Mouse (Mus musculus) neural tube, embryonic 14.5 days (tissue): Measurements from ENCODE around the gene Gm44502. TPM values are rescaled to one million over a fixed set of nuclear protein-coding genes. Genes with fewer than 3 reads are reported as not detected.

ENCODE experiments used
- ATAC-seq: fragments of 200-750 bp; cut with Nextera tagmentation; 2 replicates; pipeline ENCODE4 v1.8.0; 2017; ENCODE audit warnings: low read depth, mild to moderate bottlenecking, moderate TSS enrichment, moderate library complexity
- H3K27ac ChIP-seq: fragments of 300-500 bp; sonication (generic); 2 replicates; pipeline ENCODE4 v1.5.1; 2014; ENCODE audit warnings: low read depth, mild to moderate bottlenecking, control low read depth, low read length, moderate library complexity, mixed read lengths
- H3K27me3 ChIP-seq: fragments of 300-500 bp; sonication (generic); 2 replicates; pipeline ENCODE4 v1.6.1; 2014; ENCODE audit warnings: low read length; ENCODE audit not compliant: control insufficient read depth, insufficient read depth
- H3K36me3 ChIP-seq: fragments of 300-500 bp; sonication (generic); 2 replicates; pipeline ENCODE4 v1.6.1; 2014; ENCODE audit warnings: low read length, mixed read lengths; ENCODE audit not compliant: control insufficient read depth, insufficient read depth
- H3K4me1 ChIP-seq: fragments of 300-500 bp; sonication (generic); 2 replicates; pipeline ENCODE4 v1.6.1; 2014; ENCODE audit warnings: low read length; ENCODE audit not compliant: control insufficient read depth, insufficient read depth
- H3K4me2 ChIP-seq: fragments of 300-500 bp; sonication (generic); 2 replicates; pipeline ENCODE4 v1.6.1; 2014; ENCODE audit warnings: mild to moderate bottlenecking, low read depth, low read length, control low read depth
- H3K4me3 ChIP-seq: fragments of 300-500 bp; sonication (generic); 2 replicates; pipeline ENCODE4 v1.5.1; 2014; ENCODE audit warnings: low read depth, low read length, control low read depth, mixed read lengths
- H3K9ac ChIP-seq: fragments of 300-500 bp; sonication (generic); replicated peaks from 2 replicates; pipeline ENCODE4 v1.6.1; 2014; ENCODE audit warnings: low read depth, mild to moderate bottlenecking, control low read depth, low read length, mixed read lengths
- H3K9me3 ChIP-seq: fragments of 300-500 bp; sonication (generic); 2 replicates; pipeline ENCODE4 v1.6.1; 2016; ENCODE audit warnings: low read length; ENCODE audit not compliant: control insufficient read depth
- WGBS: fragments of 180-500 bp; shearing (Covaris S2); extraction: QIAGEN DNeasy Blood & Tissue Kit; methylation state at CpG from one replicate; pipeline ENCODE4 v1.1.7; 2014; 5-methylcytosine and 5-hydroxymethylcytosine counted together
- polyA plus RNA-seq: library from polyadenylated mRNA; unstranded; fragments of >200 nt; fragmentation: Nextera tagmentation; extraction: Ambion mirVana; gene quantifications from 2 replicates; pipeline ENCODE4 v1.2.1, GENCODE M21; 2014

Gene Gm44502
- polyA plus RNA-seq, 1 experiment from 2014 or later = 0.20 TPM

- Histone ChIP-seq H3K4me2 (no peak overlapping the region), H3K27ac (no peak overlapping the region), H3K9ac (no peak overlapping the region), H3K9me3 (no peaks in the 10 kb centered on the region), H3K27me3 (no peaks in the 10 kb centered on the region), H3K4me1 (peaks cover 13% of the 10 kb centered on the region), H3K4me3 (no peak overlapping the region), H3K36me3 (peaks cover 51% of the 10 kb centered on the region)
- WGBS = 91% methylated on average over 7 of the region's 7 CpGs
- no peak for ATAC-seq
Measured at GRCm38 (mm10) chr15:89459821-89460220, 30.3 kb upstream of the Gm44502 start.

DNA sequence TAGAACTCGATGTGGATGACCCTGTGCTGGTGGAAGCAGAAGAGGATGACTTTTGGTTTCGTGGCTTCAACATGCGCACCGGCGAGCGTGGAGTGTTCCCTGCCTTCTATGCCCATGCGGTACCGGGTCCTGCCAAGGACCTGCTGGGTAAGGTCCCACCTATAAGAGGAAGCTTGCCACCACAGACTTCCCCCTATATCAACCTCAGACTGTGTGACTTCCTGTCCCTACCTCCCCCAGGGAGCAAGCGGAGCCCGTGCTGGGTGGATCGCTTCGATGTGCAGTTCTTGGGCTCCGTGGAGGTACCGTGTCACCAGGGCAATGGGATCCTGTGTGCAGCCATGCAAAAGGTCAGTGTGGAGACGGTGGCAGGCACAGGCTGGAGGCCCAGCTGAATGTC is 29.4 kb upstream of the Gm44502 start:
- H3K4me3 ChIP-seq = no peak overlapping the region
- H3K36me3 ChIP-seq = peaks cover 51% of the 10 kb centered on the region
- H3K4me2 ChIP-seq = no peak overlapping the region
- ATAC-seq = no peak
- no peaks in the 10 kb centered on the region for H3K27me3 ChIP-seq
- H3K9ac ChIP-seq = no peak overlapping the region
- H3K9me3 ChIP-seq = no peaks in the 10 kb centered on the region
- H3K4me1 ChIP-seq = peaks cover 16% of the 10 kb centered on the region
- 93% methylated on average over 15 of the region's 15 CpGs for WGBS
- no peak overlapping the region for H3K27ac ChIP-seq

- Histone ChIP-seq H3K27ac (no peak overlapping the region), H3K4me1 (peaks cover 16% of the 10 kb centered on the region), H3K27me3 (peaks cover 4% of the 10 kb centered on the region; the same call in 1 of the 2 replicates), H3K9ac (peak overlapping the region; percentile 86; the same call in 1 of the 2 replicates), H3K4me2 (peak overlapping the region; percentile 77), H3K9me3 (no peaks in the 10 kb centered on the region), H3K36me3 (peaks cover 37% of the 10 kb centered on the region), H3K4me3 (peak overlapping the region; percentile 71)
- 82% methylated on average over 6 of the region's 6 CpGs for WGBS
- no peak for ATAC-seq
Measured at GRCm38 (mm10) chr15:89455642-89456041, 26.1 kb upstream of the Gm44502 start.

GRCm38 (mm10) chr15:89454857-89455256 is 25.4 kb upstream of the Gm44502 start:
- Histone ChIP-seq H3K27ac (0 out of 2 replicates have a peak overlapping the region, but pooled peaks have one; percentile 4), H3K4me1 (peaks cover 16% of the 10 kb centered on the region), H3K9ac (peak overlapping the region; percentile 86), H3K36me3 (peaks cover 31% of the 10 kb centered on the region), H3K9me3 (no peaks in the 10 kb centered on the region), H3K4me2 (peak overlapping the region; percentile 77), H3K27me3 (peaks cover 4% of the 10 kb centered on the region; the same call in 1 of the 2 replicates), H3K4me3 (peak overlapping the region; percentile 71)
- 16% methylated on average over 5 of the region's 6 CpGs for WGBS
- peak; percentile 39; the same call in 1 of the 2 replicates for ATAC-seq

DNA sequence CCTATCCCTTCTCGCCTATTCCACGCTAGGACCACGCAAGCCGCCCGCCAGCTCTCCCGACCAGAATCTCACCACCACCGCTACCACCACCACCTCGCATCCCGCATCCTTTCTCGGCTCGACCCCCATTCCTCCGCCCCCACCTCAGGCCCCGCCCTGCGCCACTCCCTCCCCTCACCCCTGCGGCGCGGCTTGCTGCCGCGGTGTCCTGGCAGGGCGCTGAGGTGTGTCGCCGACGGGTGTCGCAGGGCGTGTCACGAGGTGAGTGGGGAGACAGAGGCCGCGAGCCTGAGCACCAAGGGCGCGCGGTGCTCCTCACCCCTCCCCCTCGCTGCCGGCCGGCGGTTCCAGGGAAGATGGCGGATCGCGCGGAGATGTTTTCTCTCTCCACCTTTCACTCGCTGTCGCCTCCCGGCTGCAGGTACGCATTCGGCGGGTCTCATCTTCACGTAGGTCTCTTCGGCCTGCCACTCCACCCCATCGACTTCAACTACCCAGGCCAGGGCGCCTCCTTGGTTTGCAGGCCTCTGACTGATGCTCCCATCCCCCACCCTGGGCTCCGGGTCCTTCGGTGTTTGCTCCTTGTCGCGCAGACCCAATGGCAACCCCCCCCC is 24.5 kb upstream of the Gm44502 start, which contains the start of gene Mapk8ip2:
TSS of gene Mapk8ip2 (plus strand) at position 49 of the 614 bp plus-strand sequence.
- peaks cover 4% of the 10 kb centered on the region; the same call in 1 of the 2 replicates for H3K27me3 ChIP-seq
- H3K9me3 ChIP-seq = no peaks in the 10 kb centered on the region
- peak within 1 kb of the TSS; percentile 77 for H3K4me2 ChIP-seq
- peaks cover 16% of the 10 kb centered on the region for H3K4me1 ChIP-seq
- under 1% methylated on average over 46 of the region's 53 CpGs for WGBS
- H3K9ac ChIP-seq = peak within 1 kb of the TSS; percentile 86
- H3K27ac ChIP-seq = peak within 1 kb of the TSS; percentile 86
- peak; percentile 84 for ATAC-seq
- peak within 1 kb of the TSS; percentile 71 for H3K4me3 ChIP-seq
- H3K36me3 ChIP-seq = peaks cover 24% of the 10 kb centered on the region

GRCm38 (mm10) chr15:89452906-89453864 is 23.7 kb upstream of the Gm44502 start:
- peak overlapping the region; percentile 77 for H3K4me2 ChIP-seq
- H3K36me3 ChIP-seq = peaks cover 16% of the 10 kb centered on the region
- peak overlapping the region; percentile 86 for H3K9ac ChIP-seq
- 5% methylated on average over 24 of the region's 24 CpGs for WGBS
- peaks cover 4% of the 10 kb centered on the region; the same call in 1 of the 2 replicates for H3K27me3 ChIP-seq
- peaks cover 16% of the 10 kb centered on the region for H3K4me1 ChIP-seq
- peak overlapping the region; percentile 86 for H3K27ac ChIP-seq
- H3K9me3 ChIP-seq = no peaks in the 10 kb centered on the region
- H3K4me3 ChIP-seq = peak overlapping the region; percentile 71
- ATAC-seq = peak; percentile 81

DNA sequence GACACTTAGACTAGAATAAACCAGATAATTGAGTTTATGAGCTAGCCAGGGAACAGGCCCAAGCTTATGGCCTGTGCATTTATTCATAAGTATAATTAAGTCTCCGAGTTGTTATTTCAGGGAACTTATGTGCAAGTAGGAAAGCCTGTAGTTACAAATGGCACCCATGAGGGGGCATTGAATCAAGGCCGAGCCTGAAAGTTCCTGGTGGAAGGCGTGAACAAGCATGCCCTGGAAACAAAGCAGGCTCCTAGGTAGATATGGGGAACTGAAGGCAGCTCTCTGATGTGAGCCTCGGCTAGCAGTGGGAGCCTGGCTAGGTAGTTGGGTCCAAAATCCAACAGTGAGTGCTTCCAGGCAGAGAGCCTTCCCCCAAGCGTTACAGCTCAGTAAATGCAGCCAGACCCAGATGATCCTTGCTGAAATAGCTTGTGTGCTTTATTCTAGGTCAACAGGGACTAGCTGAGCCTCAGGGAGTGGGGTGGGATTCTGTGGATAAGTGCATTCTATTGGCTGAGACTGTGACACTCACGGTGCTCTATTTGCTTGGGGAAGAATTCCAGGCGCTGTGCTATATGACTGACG is 13.1 kb upstream of the Gm44502 start:
- no peak overlapping the region for H3K4me2 ChIP-seq
- WGBS = 42% methylated on average over 8 of the region's 8 CpGs
- H3K4me3 ChIP-seq = no peak overlapping the region
- no peaks in the 10 kb centered on the region for H3K27me3 ChIP-seq
- no peaks in the 10 kb centered on the region for H3K9me3 ChIP-seq
- H3K27ac ChIP-seq = no peak overlapping the region
- no peaks in the 10 kb centered on the region for H3K36me3 ChIP-seq
- no peak overlapping the region for H3K9ac ChIP-seq
- H3K4me1 ChIP-seq = no peaks in the 10 kb centered on the region
- no peak for ATAC-seq

DNA sequence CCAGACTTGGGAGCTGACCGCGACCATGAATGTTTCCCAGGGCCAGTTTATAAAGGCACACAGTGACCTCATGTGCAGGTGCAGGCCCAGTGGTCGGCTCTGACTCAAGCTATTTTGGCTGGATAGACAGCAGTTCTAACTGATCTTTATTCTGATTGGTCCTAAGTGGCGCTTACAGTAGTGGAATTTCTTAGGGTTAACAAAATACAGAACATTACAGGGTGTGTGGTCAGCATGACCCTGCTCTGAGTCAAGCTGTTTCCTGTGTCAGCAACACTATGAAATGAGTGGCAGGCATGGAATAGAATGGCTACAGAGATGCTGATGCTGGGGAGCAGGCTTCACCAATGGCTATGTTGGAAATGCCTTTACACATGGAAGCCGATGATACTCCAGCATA is 6.4 kb upstream of the Gm44502 start:
- Histone ChIP-seq H3K9ac (no peak overlapping the region), H3K4me2 (no peak overlapping the region), H3K36me3 (no peaks in the 10 kb centered on the region), H3K9me3 (no peaks in the 10 kb centered on the region), H3K4me1 (0 out of 2 replicates have a peak, but pooled peaks cover 3% of the 10 kb centered on the region), H3K4me3 (no peak overlapping the region), H3K27ac (no peak overlapping the region), H3K27me3 (no peaks in the 10 kb centered on the region)
- WGBS = 90% methylated on average over 5 of the region's 5 CpGs
- no peak for ATAC-seq
